Mouse (Mus musculus) midbrain, embryonic 15.5 days (tissue): ENCODE measurements around the gene 9230112D13Rik. TPM values are rescaled to one million over a fixed set of nuclear protein-coding genes. Genes with fewer than 3 reads are reported as not detected.

Experiments
- ATAC-seq: fragments of 200-750 bp; cut with Nextera tagmentation; replicated peaks from 2 replicates; pipeline ENCODE4 v1.8.0; 2017; ENCODE audit warnings: moderate TSS enrichment
- H3K27ac ChIP-seq: fragments of 300-500 bp; sonication (generic); 2 replicates; pipeline ENCODE4 v1.5.1; 2015; ENCODE audit warnings: mild to moderate bottlenecking, inconsistent platforms
- H3K27me3 ChIP-seq: fragments of 300-500 bp; sonication (generic); replicated peaks from 2 replicates; pipeline ENCODE4 v1.6.1; 2015; ENCODE audit warnings: inconsistent platforms
- H3K36me3 ChIP-seq: fragments of 300-500 bp; sonication (generic); replicated peaks from 2 replicates; pipeline ENCODE4 v1.6.1; 2015; ENCODE audit warnings: inconsistent platforms
- H3K4me1 ChIP-seq: fragments of 300-500 bp; sonication (generic); 2 replicates; pipeline ENCODE4 v1.6.1; 2015; ENCODE audit warnings: inconsistent platforms
- H3K4me2 ChIP-seq: fragments of 300-500 bp; sonication (generic); 2 replicates; pipeline ENCODE4 v1.6.1; 2015; ENCODE audit warnings: inconsistent platforms, mild to moderate bottlenecking, moderate library complexity
- H3K4me3 ChIP-seq: fragments of 300-500 bp; sonication (generic); 2 replicates; pipeline ENCODE4 v1.5.1; 2015; ENCODE audit warnings: mild to moderate bottlenecking, inconsistent platforms
- H3K9ac ChIP-seq: fragments of 300-500 bp; sonication (generic); 2 replicates; pipeline ENCODE4 v1.6.1; 2015; ENCODE audit warnings: mild to moderate bottlenecking, inconsistent platforms
- H3K9me3 ChIP-seq: fragments of 300-500 bp; sonication (generic); 2 replicates; pipeline ENCODE4 v1.6.1; 2016; ENCODE audit warnings: inconsistent platforms
- WGBS: fragments of 180-500 bp; shearing (Covaris S2); methylation state at CpG from one replicate; pipeline ENCODE4 v1.1.7; 2015; ENCODE audit warnings: mixed read lengths; 5-methylcytosine and 5-hydroxymethylcytosine counted together
- polyA plus RNA-seq: library from polyadenylated mRNA; unstranded; fragments of >200 nt; fragmentation: Nextera tagmentation; extraction: Ambion mirVana; gene quantifications from 2 replicates; pipeline ENCODE4 v1.2.1, GENCODE M21; 2015

The 9230112D13Rik gene
- polyA plus RNA-seq, 1 experiment from 2014 or later = not detected

- Histone ChIP-seq H3K4me3 (no peak overlapping the region), H3K9me3 (no peaks in the 10 kb centered on the region), H3K9ac (no peak overlapping the region), H3K36me3 (no peaks in the 10 kb centered on the region), H3K4me1 (no peaks in the 10 kb centered on the region), H3K4me2 (no peak overlapping the region), H3K27ac (no peak overlapping the region), H3K27me3 (no peaks in the 10 kb centered on the region)
- 93% methylated on average over 9 of the region's 9 CpGs for WGBS
- no peak for ATAC-seq
Measured at GRCm38 (mm10) chr14:34558947-34559346, 36.3 kb upstream of the 9230112D13Rik start.

GRCm38 (mm10) chr14:34555211-34555610 lies 32.6 kb upstream of the 9230112D13Rik start:
- no peak for ATAC-seq

GRCm38 (mm10) chr14:34554047-34554446 lies 31.4 kb upstream of the 9230112D13Rik start:
- no peaks in the 10 kb centered on the region for H3K36me3 ChIP-seq
- H3K4me3 ChIP-seq = no peak overlapping the region
- H3K4me2 ChIP-seq = no peak overlapping the region
- no peaks in the 10 kb centered on the region for H3K9me3 ChIP-seq
- no peaks in the 10 kb centered on the region for H3K4me1 ChIP-seq
- no peak overlapping the region for H3K9ac ChIP-seq
- no peaks in the 10 kb centered on the region for H3K27me3 ChIP-seq
- WGBS = 74% methylated on average over 3 of the region's 3 CpGs
- ATAC-seq = no peak
- no peak overlapping the region for H3K27ac ChIP-seq

More at GRCm38 (mm10) chr14:34555211-34555610, 32.6 kb upstream of the 9230112D13Rik start:
- Histone ChIP-seq H3K27me3 (no peaks in the 10 kb centered on the region), H3K4me2 (no peak overlapping the region), H3K4me3 (no peak overlapping the region), H3K27ac (no peak overlapping the region), H3K4me1 (no peaks in the 10 kb centered on the region), H3K9me3 (no peaks in the 10 kb centered on the region), H3K36me3 (no peaks in the 10 kb centered on the region), H3K9ac (no peak overlapping the region)
- 71% methylated on average over 13 of the region's 13 CpGs for WGBS

GRCm38 (mm10) chr14:34553470-34553869 lies 30.9 kb upstream of the 9230112D13Rik start:
- H3K27me3 ChIP-seq = no peaks in the 10 kb centered on the region
- H3K4me3 ChIP-seq = no peak overlapping the region
- no peaks in the 10 kb centered on the region for H3K9me3 ChIP-seq
- H3K4me2 ChIP-seq = no peak overlapping the region
- no peaks in the 10 kb centered on the region for H3K36me3 ChIP-seq
- H3K27ac ChIP-seq = no peak overlapping the region
- no peaks in the 10 kb centered on the region for H3K4me1 ChIP-seq
- ATAC-seq = no peak
- 90% methylated on average over 6 of the region's 6 CpGs for WGBS
- no peak overlapping the region for H3K9ac ChIP-seq

- Histone ChIP-seq H3K9ac (no peak overlapping the region), H3K4me1 (0 out of 2 replicates have a peak, but pooled peaks cover 7% of the 10 kb centered on the region), H3K9me3 (no peaks in the 10 kb centered on the region), H3K27ac (no peak overlapping the region), H3K4me3 (no peak overlapping the region), H3K27me3 (no peaks in the 10 kb centered on the region), H3K4me2 (no peak overlapping the region), H3K36me3 (no peaks in the 10 kb centered on the region)
- no peak for ATAC-seq
- 94% methylated on average over 5 of the region's 5 CpGs for WGBS
Measured at GRCm38 (mm10) chr14:34552226-34552625, 29.6 kb upstream of the 9230112D13Rik start.

- H3K27me3 ChIP-seq = no peaks in the 10 kb centered on the region
- ATAC-seq = peak; percentile 96
- peak overlapping the region; percentile 67 for H3K4me3 ChIP-seq
- 0% methylated on average over 55 of the region's 55 CpGs for WGBS
- peak overlapping the region; percentile 85 for H3K27ac ChIP-seq
- peak overlapping the region; percentile 86 for H3K4me2 ChIP-seq
- H3K36me3 ChIP-seq = no peaks in the 10 kb centered on the region
- H3K9me3 ChIP-seq = no peaks in the 10 kb centered on the region
- H3K4me1 ChIP-seq = 0 out of 2 replicates have a peak, but pooled peaks cover 7% of the 10 kb centered on the region
- H3K9ac ChIP-seq = peak overlapping the region; percentile 65
Measured at GRCm38 (mm10) chr14:34549004-34549671, 26.5 kb upstream of the 9230112D13Rik start.

- Histone ChIP-seq H3K4me2 (peak overlapping the region; percentile 86), H3K27ac (peak overlapping the region; percentile 85), H3K4me1 (0 out of 2 replicates have a peak, but pooled peaks cover 7% of the 10 kb centered on the region), H3K9ac (peak overlapping the region; percentile 65), H3K9me3 (no peaks in the 10 kb centered on the region), H3K27me3 (no peaks in the 10 kb centered on the region), H3K36me3 (no peaks in the 10 kb centered on the region), H3K4me3 (peak overlapping the region; percentile 67)
- peak; percentile 71 for ATAC-seq
- WGBS = under 1% methylated on average over 27 of the region's 27 CpGs
Measured at GRCm38 (mm10) chr14:34548391-34549001, 25.9 kb upstream of the 9230112D13Rik start.

GRCm38 (mm10) chr14:34544545-34544944 lies 21.9 kb upstream of the 9230112D13Rik start:
- 80% methylated on average over 2 of the region's 2 CpGs for WGBS

GRCm38 (mm10) chr14:34544001-34544400 lies 21.4 kb upstream of the 9230112D13Rik start:
- Histone ChIP-seq H3K9ac (no peak overlapping the region), H3K27me3 (no peaks in the 10 kb centered on the region), H3K4me1 (0 out of 2 replicates have a peak, but pooled peaks cover 7% of the 10 kb centered on the region), H3K4me2 (no peak overlapping the region), H3K27ac (no peak overlapping the region), H3K36me3 (no peaks in the 10 kb centered on the region), H3K4me3 (no peak overlapping the region), H3K9me3 (no peaks in the 10 kb centered on the region)
- ATAC-seq = no peak
- 84% methylated on average over 6 of the region's 6 CpGs for WGBS

More at GRCm38 (mm10) chr14:34544545-34544944, 21.9 kb upstream of the 9230112D13Rik start:
- Histone ChIP-seq H3K27ac (no peak overlapping the region), H3K9me3 (no peaks in the 10 kb centered on the region), H3K9ac (no peak overlapping the region), H3K4me2 (no peak overlapping the region), H3K4me3 (no peak overlapping the region), H3K4me1 (0 out of 2 replicates have a peak, but pooled peaks cover 7% of the 10 kb centered on the region), H3K36me3 (no peaks in the 10 kb centered on the region), H3K27me3 (no peaks in the 10 kb centered on the region)
- no peak for ATAC-seq

- Histone ChIP-seq H3K27me3 (no peaks in the 10 kb centered on the region), H3K9me3 (no peaks in the 10 kb centered on the region), H3K4me3 (no peak overlapping the region), H3K4me2 (no peak overlapping the region), H3K9ac (no peak overlapping the region), H3K36me3 (no peaks in the 10 kb centered on the region), H3K4me1 (0 out of 2 replicates have a peak, but pooled peaks cover 7% of the 10 kb centered on the region), H3K27ac (no peak overlapping the region)
- WGBS = 73% methylated on average over 6 of the region's 6 CpGs
- no peak for ATAC-seq
Measured at GRCm38 (mm10) chr14:34543596-34543995, 21.0 kb upstream of the 9230112D13Rik start.

- no peak overlapping the region for H3K4me3 ChIP-seq
- H3K4me2 ChIP-seq = no peak overlapping the region
- H3K27ac ChIP-seq = no peak overlapping the region
- ATAC-seq = no peak
- no peaks in the 10 kb centered on the region for H3K9me3 ChIP-seq
- no peaks in the 10 kb centered on the region for H3K27me3 ChIP-seq
- WGBS = 84% methylated on average over 5 of the region's 5 CpGs
- H3K9ac ChIP-seq = no peak overlapping the region
- H3K4me1 ChIP-seq = no peaks in the 10 kb centered on the region
- no peaks in the 10 kb centered on the region for H3K36me3 ChIP-seq
Measured at GRCm38 (mm10) chr14:34541896-34542295, 19.3 kb upstream of the 9230112D13Rik start.

GRCm38 (mm10) chr14:34540685-34541162 lies 18.1 kb upstream of the 9230112D13Rik start:
- Histone ChIP-seq H3K27me3 (no peaks in the 10 kb centered on the region), H3K9ac (no peak overlapping the region), H3K27ac (no peak overlapping the region), H3K4me1 (no peaks in the 10 kb centered on the region), H3K4me2 (no peak overlapping the region), H3K4me3 (no peak overlapping the region), H3K36me3 (no peaks in the 10 kb centered on the region), H3K9me3 (no peaks in the 10 kb centered on the region)
- WGBS = 21% methylated on average over 17 of the region's 17 CpGs
- ATAC-seq = no peak
